Mouse (Mus musculus) right cerebral cortex, postnatal 14 days (tissue): ENCODE results near the gene Mrtfb.

Experiments
- DNase-seq: peaks from one replicate; pipeline ENCODE4 v3.0.0; 2022

Gene Mrtfb

GRCm38 (mm10) chr16:13255855-13256635 lies at the start of gene Mrtfb:
Gene Mrtfb, plus strand, starts transcription at chr16:13256481.
- DNase-seq = peak; percentile 93

DNA sequence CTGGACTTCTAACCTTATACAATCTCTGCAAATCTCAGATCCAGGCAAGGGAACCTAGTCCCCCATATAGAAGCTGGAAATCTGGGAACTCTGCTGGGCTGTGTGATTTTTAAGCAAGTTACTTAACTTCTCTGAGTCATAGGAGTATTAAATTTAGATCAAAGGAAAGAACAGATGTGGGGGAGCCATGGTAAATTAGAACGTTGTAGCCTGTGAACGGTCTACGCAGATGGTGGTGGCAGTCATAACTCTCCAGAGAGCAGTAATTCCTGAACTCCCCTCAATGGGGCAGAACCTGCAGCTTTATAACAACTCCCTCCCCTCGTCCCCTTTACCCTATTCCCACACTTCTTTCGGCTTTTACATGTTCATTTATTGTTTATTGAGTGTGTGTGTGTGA lies 48.6 kb upstream of the Mrtfb start:
- no peak for DNase-seq

DNA sequence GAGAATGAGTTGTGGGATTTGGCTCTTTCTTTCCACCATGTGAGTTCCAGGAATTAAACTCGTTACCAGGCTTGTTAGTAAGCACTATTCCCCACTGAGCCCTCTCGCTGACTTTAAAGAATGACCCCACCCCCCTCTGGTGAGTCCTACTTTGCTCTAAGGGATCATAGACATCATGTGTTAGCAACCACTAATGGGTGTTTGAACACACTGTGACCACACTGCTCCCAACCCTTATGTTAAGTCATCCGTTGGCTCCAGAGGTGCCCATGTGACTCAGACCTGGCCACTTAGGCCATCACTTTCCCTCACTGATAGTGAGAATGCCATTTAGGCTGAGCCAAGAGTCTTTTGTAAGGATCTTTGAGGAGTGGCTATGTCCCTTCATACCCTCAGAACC lies 48.2 kb upstream of the Mrtfb start:
- DNase-seq = no peak

- DNase-seq = no peak
These were observed 43.5 kb upstream of the Mrtfb start for GRCm38 (mm10) chr16:13212781-13213180.

- no peak for DNase-seq
These were observed 39.9 kb upstream of the Mrtfb start for GRCm38 (mm10) chr16:13216116-13216952.

GRCm38 (mm10) chr16:13217951-13218350 lies 38.3 kb upstream of the Mrtfb start:
- DNase-seq = no peak

DNA sequence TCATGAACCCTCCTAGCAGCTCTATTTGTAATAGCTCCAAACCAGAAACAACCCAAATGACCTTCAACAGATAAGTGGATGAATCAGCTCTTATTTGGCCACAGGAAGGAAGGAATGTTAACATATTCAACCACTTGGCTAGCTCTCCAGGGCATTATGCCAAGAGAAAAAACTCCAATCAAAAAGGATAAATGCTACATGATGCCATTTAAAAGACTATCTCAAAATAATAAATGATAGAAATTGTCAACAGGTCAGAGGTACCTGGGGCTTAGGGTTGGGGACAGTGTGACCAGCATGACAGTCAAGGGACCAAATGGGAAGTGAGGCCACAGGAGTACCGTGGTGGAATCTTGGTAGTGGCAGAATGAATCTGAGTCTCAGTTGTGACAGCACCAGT lies 34.8 kb upstream of the Mrtfb start:
- DNase-seq = no peak

DNA sequence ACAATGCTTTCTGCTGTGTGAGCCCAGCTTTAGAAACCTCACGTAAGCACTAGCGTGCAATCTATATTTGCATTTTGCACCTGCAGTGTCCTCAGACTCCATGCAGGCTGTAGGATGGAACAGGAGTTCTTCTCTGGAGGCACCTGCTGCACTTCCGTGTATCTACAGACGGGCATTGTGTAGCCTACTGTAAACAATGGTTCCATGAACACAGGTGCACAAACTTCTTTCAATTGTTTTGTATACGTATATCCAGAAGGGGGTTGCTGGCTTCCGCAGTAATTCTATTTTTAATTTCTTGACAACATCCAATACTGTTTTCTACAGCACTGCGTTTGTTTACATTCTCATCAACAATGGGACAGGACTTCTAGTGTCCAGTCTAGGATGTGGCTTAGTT lies 24.2 kb upstream of the Mrtfb start:
- DNase-seq = no peak

- no peak for DNase-seq
These were observed 23.1 kb upstream of the Mrtfb start for GRCm38 (mm10) chr16:13232912-13233802.

DNA sequence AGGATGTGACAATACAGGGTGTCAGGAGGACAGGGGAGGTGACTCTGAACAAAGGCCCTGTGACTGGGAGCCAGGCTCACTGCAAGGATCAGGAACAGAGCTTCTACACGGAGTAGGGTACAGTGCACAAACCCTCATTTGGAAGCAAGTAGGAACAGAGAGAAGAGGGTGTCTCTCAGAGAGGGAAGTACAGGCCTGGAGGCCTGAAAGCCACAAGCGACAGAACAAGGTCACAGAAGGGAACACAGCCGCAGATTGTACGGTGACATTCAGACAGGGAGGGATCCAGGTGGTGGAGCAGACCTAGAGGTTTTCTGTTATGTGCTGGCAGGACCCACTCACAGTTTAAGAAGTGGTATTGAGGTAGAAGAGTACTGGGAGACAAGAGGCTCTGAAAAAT lies 17.2 kb upstream of the Mrtfb start:
- no peak for DNase-seq

- no peak for DNase-seq
These were observed 16.7 kb upstream of the Mrtfb start for GRCm38 (mm10) chr16:13239544-13239943.

DNA sequence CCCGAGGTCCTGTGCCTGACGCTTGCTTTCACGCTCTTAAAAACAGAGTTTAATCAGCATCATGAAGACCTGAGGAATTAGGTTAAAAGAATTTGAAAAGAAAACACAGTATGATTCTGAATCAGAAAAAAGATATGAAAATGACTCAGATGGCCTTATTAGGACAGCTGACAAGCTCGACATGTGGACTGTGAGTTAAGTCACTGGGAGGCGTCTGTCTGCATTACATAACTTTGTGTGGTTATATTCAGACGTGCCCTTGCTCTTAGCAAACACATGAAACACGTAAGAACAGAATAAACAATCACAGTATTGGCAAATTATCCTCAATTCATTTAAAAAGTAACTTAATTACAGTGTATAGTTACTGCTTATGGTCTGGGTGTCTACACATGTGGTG lies 16.0 kb upstream of the Mrtfb start:
- DNase-seq = no peak

- no peak for DNase-seq
These were observed 10.6 kb upstream of the Mrtfb start for GRCm38 (mm10) chr16:13245658-13246057.

- no peak for DNase-seq
These were observed 9.4 kb upstream of the Mrtfb start for GRCm38 (mm10) chr16:13246855-13247254.

DNA sequence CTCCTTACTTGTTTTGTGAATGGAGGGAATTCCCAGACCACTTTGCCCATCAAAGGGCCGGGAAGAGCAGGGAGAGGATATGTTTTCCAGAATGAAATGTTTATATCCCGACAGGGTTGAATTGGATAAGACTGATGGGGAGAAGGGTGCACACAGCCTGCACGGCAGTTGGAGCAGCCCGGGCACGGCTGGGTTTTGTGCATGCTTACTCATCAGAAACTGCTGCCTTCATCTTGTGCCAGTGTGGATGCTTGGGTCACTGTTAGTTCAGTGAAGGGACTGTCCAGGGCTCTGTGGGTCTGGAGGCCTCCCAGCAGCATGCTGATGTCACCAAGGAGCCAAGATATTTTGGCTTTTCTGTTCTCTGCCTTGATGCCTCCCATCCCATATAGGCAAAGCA lies 6.2 kb upstream of the Mrtfb start:
- no peak for DNase-seq

- peak; percentile 22 for DNase-seq
These were observed 616 bp downstream of the Mrtfb start for GRCm38 (mm10) chr16:13256667-13257527.

- DNase-seq = no peak
These were observed 1.2 kb downstream of the Mrtfb start for GRCm38 (mm10) chr16:13257528-13257835.

- no peak for DNase-seq
These were observed 2.7 kb downstream of the Mrtfb start for GRCm38 (mm10) chr16:13259026-13259425.

DNA sequence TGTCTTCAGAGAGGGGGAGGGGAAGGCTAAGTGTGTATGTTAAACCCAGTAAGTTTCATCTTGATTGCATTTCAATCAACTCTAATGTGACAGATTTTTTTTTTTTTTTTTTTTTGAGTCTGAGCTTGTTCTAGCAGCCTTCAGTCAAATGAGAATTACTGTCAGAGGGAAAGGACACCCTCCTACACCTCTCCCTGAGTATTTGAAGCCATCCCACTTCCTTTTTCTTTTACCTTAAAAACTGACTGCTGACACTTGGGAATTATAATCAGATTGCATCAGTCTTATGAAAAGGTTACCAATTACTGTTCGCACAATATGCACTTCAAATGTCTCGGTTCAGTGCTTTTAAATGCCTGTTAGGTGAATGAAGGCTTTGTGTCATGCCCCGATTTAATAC lies 10.0 kb downstream of the Mrtfb start:
- DNase-seq = no peak

DNA sequence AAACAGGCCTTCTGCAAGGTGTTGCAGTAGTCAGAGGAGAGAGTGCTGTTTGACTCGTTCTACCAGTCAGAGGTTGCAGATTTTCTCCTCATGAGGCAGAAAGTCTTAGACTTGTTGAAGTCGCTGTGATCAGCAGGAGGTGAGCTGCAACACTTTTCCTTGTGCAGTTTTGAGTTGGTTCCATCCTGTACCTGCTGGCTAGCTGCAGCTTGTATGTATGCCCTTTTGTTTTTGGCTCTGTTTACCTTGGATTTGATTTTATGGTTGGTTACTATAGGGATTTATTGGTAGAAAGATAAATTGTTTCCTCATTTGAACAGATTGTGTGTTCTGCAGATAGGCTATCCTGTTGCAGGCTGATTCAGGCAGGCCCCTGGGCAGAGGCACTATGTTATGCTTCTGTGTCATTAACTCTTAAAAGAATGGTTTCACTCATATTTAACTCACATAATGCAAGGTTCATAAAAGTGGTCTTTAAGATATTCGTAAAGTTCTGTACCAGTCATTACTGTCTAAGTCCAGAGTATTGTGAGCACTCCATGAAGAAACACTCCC lies 11.1 kb downstream of the Mrtfb start:
- DNase-seq = no peak

GRCm38 (mm10) chr16:13269426-13269825 lies 13.1 kb downstream of the Mrtfb start:
- DNase-seq = no peak

DNA sequence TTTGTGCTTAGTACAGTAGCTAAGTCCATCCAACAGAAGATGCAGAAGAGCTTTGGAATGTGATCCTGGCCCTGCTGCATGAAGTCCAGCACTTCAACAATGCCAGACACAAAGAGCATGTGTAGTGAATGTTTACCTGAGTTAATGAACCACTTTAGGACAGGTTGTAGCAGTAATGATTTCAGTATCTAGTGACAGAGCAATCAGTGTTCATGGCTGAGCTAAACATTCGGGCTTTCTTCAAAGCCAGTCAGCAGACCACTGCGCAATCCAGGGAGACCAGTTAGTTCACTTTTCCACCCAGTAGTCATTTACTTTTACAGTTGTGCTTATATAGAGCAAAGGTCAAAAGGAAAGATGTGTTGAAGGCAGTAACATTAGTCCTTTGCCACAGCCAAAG lies 20.0 kb downstream of the Mrtfb start:
- DNase-seq = no peak
